Mouse (Mus musculus) heart, adult 2 months (tissue): ENCODE data around the gene Fam162a. TPM values are rescaled to one million over a fixed set of nuclear protein-coding genes. Genes with fewer than 3 reads are reported as not detected.

Experiments used
- DNase-seq, 2 experiments: peaks; one replicate each; pipeline ENCODE4 v3.0.0; 2021
- H3K27ac ChIP-seq: fragments of 200-600 bp; 2 replicates; pipeline ENCODE4 v1.8.1; 2022
- H3K27me3 ChIP-seq: fragments of 200-500 bp; 2 replicates; pipeline ENCODE4 v1.6.1; 2012; ENCODE audit warnings: mild to moderate bottlenecking, low read length, inconsistent platforms, mixed read lengths; ENCODE audit not compliant: control insufficient read depth, insufficient read depth
- H3K36me3 ChIP-seq: fragments of 200-500 bp; 2 replicates; pipeline ENCODE4 v1.6.1; 2012; ENCODE audit warnings: low read length, inconsistent platforms; ENCODE audit not compliant: control insufficient read depth, insufficient read depth
- H3K4me1 ChIP-seq: fragments of 200-500 bp; 2 replicates; pipeline ENCODE4 v1.6.1; 2011; ENCODE audit warnings: low read length; ENCODE audit not compliant: control insufficient read depth, insufficient read depth
- H3K4me3 ChIP-seq: fragments of 200-600 bp; 2 replicates; pipeline ENCODE4 v1.8.1; 2022
- H3K79me2 ChIP-seq: fragments of 200-500 bp; replicated peaks from 2 replicates; pipeline ENCODE4 v1.6.1; 2012; ENCODE audit warnings: mild to moderate bottlenecking, inconsistent platforms, low read length, moderate library complexity, mixed read lengths; ENCODE audit not compliant: control insufficient read depth, insufficient read depth
- H3K9ac ChIP-seq: fragments of 200-500 bp; 2 replicates; pipeline ENCODE4 v1.6.1; 2012; ENCODE audit warnings: low read depth, mild to moderate bottlenecking, control low read depth, inconsistent platforms, low read length, mixed read lengths
- CTCF ChIP-seq: fragments of 200-600 bp; IDR thresholded peaks from 2 replicates; pipeline ENCODE4 v1.8.1; 2022; ENCODE audit warnings: antibody characterized with exemption, mild to moderate bottlenecking, moderate library complexity
- EP300 ChIP-seq: fragments of 200-500 bp; IDR thresholded peaks from 2 replicates; pipeline ENCODE4 v1.6.1; 2011; ENCODE audit warnings: low read depth, low read length, control low read depth; ENCODE audit not compliant: insufficient read depth
- POLR2A ChIP-seq: fragments of 200-500 bp; IDR thresholded peaks from 2 replicates; pipeline ENCODE4 v1.6.1; 2011; ENCODE audit warnings: mild to moderate bottlenecking, low read depth, low read length, control low read depth; ENCODE audit not compliant: insufficient read depth
- WGBS: fragments of 180-500 bp; shearing (Covaris S2); methylation state at CpG from one replicate; pipeline ENCODE4 v1.1.7; 2018; 5-methylcytosine and 5-hydroxymethylcytosine counted together
- intact Hi-C: fragments of 180-260 bp; cut with DNase I; formaldehyde crosslinking; loops from one replicate; pipeline ENCODE4 v1.15.1; 2025
- polyA plus RNA-seq: library from polyadenylated mRNA; depleted of rRNA; stranded (reverse); fragments of >200 nt; gene quantifications from 2 replicates; pipeline ENCODE4 v1.2.3, GENCODE M21; 2012
- total RNA-seq, 2 experiments: library from RNA; stranded (reverse); gene quantifications; 2 replicates each; pipeline ENCODE4 v1.2.3; 2021

Gene Fam162a
- total and polyA plus RNA-seq, 3 experiments = 95.0 to 248 (median 212) TPM

- H3K27me3 ChIP-seq = no peaks in the 10 kb centered on the region
- DNase-seq = no peak
- H3K79me2 ChIP-seq = no peaks in the 10 kb centered on the region
- H3K4me3 ChIP-seq = no peak overlapping the region
- no peaks in the 10 kb centered on the region for H3K4me1 ChIP-seq
- H3K27ac ChIP-seq = no peak overlapping the region
- WGBS = 89% methylated on average over 3 of the region's 3 CpGs
- no peak for TF ChIP-seq EP300
- no peak for TF ChIP-seq POLR2A
- TF ChIP-seq CTCF = no peak
- intact Hi-C loops = no loop called here
- H3K36me3 ChIP-seq = no peaks in the 10 kb centered on the region
- H3K9ac ChIP-seq = no peak overlapping the region
Observed at GRCm38 (mm10) chr16:36094079-36094478, 22.7 kb upstream of the Fam162a start.

GRCm38 (mm10) chr16:36090785-36091509 lies 19.6 kb upstream of the Fam162a start:
- Histone ChIP-seq H3K4me3 (no peak overlapping the region), H3K36me3 (no peaks in the 10 kb centered on the region), H3K27ac (no peak overlapping the region), H3K27me3 (no peaks in the 10 kb centered on the region), H3K9ac (no peak overlapping the region), H3K4me1 (peaks cover 2% of the 10 kb centered on the region), H3K79me2 (no peaks in the 10 kb centered on the region)
- DNase-seq = no peak
- WGBS = 90% methylated on average over 11 of the region's 11 CpGs
- intact Hi-C loops = no loop called here
- TF ChIP-seq CTCF (no peak), POLR2A (no peak), EP300 (no peak)

GRCm38 (mm10) chr16:36089850-36090616 lies 18.6 kb upstream of the Fam162a start:
- Histone ChIP-seq H3K36me3 (no peaks in the 10 kb centered on the region), H3K79me2 (no peaks in the 10 kb centered on the region), H3K4me1 (peaks cover 2% of the 10 kb centered on the region), H3K9ac (no peak overlapping the region), H3K27ac (no peak overlapping the region), H3K4me3 (no peak overlapping the region), H3K27me3 (no peaks in the 10 kb centered on the region)
- DNase-seq = no peak
- intact Hi-C loops = no loop called here
- TF ChIP-seq EP300 (no peak), POLR2A (no peak), CTCF (0 out of 2 replicates have a peak, but pooled peaks have one; percentile 3)
- WGBS = 82% methylated on average over 8 of the region's 8 CpGs

DNA sequence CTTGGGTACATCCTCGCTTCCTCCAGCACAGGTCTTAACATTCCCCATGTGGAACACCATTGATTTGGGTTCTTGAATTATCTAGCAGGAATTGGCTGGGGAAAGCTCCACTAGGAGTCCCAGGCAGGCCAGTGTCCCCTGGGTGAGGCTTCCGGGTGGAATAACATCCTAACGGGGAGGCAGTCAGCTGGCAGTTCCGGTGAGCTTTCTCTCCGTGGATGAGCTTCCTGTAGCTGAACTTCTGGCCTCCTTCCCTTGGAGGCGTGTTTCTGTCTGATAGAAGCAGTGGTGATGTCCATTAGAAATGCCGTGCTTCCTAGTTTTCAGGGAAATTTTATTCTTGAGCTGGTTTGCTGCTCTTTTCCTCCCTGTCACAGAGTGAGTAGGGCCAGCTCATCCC lies 17.7 kb upstream of the Fam162a start:
- Histone ChIP-seq H3K27ac (no peak overlapping the region), H3K9ac (no peak overlapping the region), H3K79me2 (no peaks in the 10 kb centered on the region), H3K36me3 (no peaks in the 10 kb centered on the region), H3K27me3 (no peaks in the 10 kb centered on the region), H3K4me1 (peaks cover 2% of the 10 kb centered on the region), H3K4me3 (no peak overlapping the region)
- TF ChIP-seq EP300 = no peak
- TF ChIP-seq POLR2A = no peak
- no peak for TF ChIP-seq CTCF
- intact Hi-C loops = no loop called here
- no peak for DNase-seq
- WGBS = 57% methylated on average over 7 of the region's 7 CpGs

- Histone ChIP-seq H3K36me3 (no peaks in the 10 kb centered on the region), H3K4me3 (no peak overlapping the region), H3K9ac (no peak overlapping the region), H3K27ac (no peak overlapping the region), H3K4me1 (peaks cover 2% of the 10 kb centered on the region), H3K79me2 (no peaks in the 10 kb centered on the region), H3K27me3 (no peaks in the 10 kb centered on the region)
- TF ChIP-seq EP300 (no peak), POLR2A (no peak), CTCF (no peak)
- intact Hi-C loops = no loop called here
- no peak for DNase-seq
- WGBS = 44% methylated on average over 4 of the region's 4 CpGs
Observed at GRCm38 (mm10) chr16:36087846-36088245, 16.5 kb upstream of the Fam162a start.

GRCm38 (mm10) chr16:36079916-36080315 lies 8.5 kb upstream of the Fam162a start:
- Histone ChIP-seq H3K4me3 (no peak overlapping the region), H3K27me3 (no peaks in the 10 kb centered on the region), H3K4me1 (no peaks in the 10 kb centered on the region), H3K79me2 (peaks cover 4% of the 10 kb centered on the region), H3K36me3 (no peaks in the 10 kb centered on the region; the same call in 1 of the 2 replicates), H3K9ac (no peak overlapping the region), H3K27ac (no peak overlapping the region)
- no peak for TF ChIP-seq POLR2A
- no peak for TF ChIP-seq EP300
- TF ChIP-seq CTCF = no peak
- WGBS = over 99% methylated on average over 3 of the region's 3 CpGs
- intact Hi-C loops = no loop called here
- DNase-seq = no peak
